Mouse (Mus musculus) bone marrow macrophage, adult 2 months (primary cell): ENCODE measurements around the gene Frem1.

Experiments
- CTCF ChIP-seq: IDR thresholded peaks from 2 replicates; pipeline ENCODE4 v1.5.1; 2012; ENCODE audit warnings: low read depth, mild to moderate bottlenecking, low read length, moderate library complexity
- POLR2A ChIP-seq: IDR thresholded peaks from 2 replicates; pipeline ENCODE4 v1.6.1; 2012; ENCODE audit warnings: mild to moderate bottlenecking, low read depth, low read length, borderline replicate concordance

- TF ChIP-seq POLR2A (no peak), CTCF (no peak)
These were observed 159.9 kb downstream of the Frem1 start for GRCm38 (mm10) chr4:82892247-82892646.
